Mouse (Mus musculus): Measurements from ENCODE around the gene Nlrp9c. TPM values are rescaled to one million over a fixed set of nuclear protein-coding genes. Genes with fewer than 3 reads are reported as not detected.

Nlrp9c gene
- polyA plus RNA-seq (2014; fragmentation: Illumina TruSeq; extraction: RNeasy Lipid Tissue Mini Kit (QIAGEN cat#74804); ENCODE audit: insufficient read depth, low read depth, low replicate concordance): not detected

GRCm38 (mm10) chr7:26403600-26403999, at the start of gene Nlrp9c:
Gene Nlrp9c (minus strand): TSS chr7:26403700.

GRCm38 (mm10) chr7:26434813-26435212, 31.3 kb upstream of the Nlrp9c start, which contains the start of gene Nlrp4a:
Gene Nlrp4a (plus strand): TSS chr7:26435113.

GRCm38 (mm10) chr7:26306926-26307325, 96.6 kb downstream of the Nlrp9c start, which contains the start of gene Cyp2a4:
Gene Cyp2a4 (plus strand): TSS chr7:26307169.

Other genes starting within 250 kb of the Nlrp9c start
- not detected for gene Cyp2b9, start 230.3 kb downstream of the Nlrp9c start, polyA plus RNA-seq (2014; fragmentation: Illumina TruSeq; extraction: RNeasy Lipid Tissue Mini Kit (QIAGEN cat#74804); ENCODE audit: insufficient read depth, low read depth, low replicate concordance)
- gene Vmn1r184, start 143.4 kb downstream of the Nlrp9c start, polyA plus RNA-seq (2014; fragmentation: Illumina TruSeq; extraction: RNeasy Lipid Tissue Mini Kit (QIAGEN cat#74804); ENCODE audit: insufficient read depth, low read depth, low replicate concordance): not detected
- gene Cyp2a4, start 96.5 kb downstream of the Nlrp9c start, polyA plus RNA-seq (2014; fragmentation: Illumina TruSeq; extraction: RNeasy Lipid Tissue Mini Kit (QIAGEN cat#74804); ENCODE audit: insufficient read depth, low read depth, low replicate concordance): not detected
- gene Nlrp4a, start 31.4 kb upstream of the Nlrp9c start, polyA plus RNA-seq (2014; fragmentation: Illumina TruSeq; extraction: RNeasy Lipid Tissue Mini Kit (QIAGEN cat#74804); ENCODE audit: insufficient read depth, low read depth, low replicate concordance): not detected
- not detected for gene Nlrp9a, start 131.3 kb upstream of the Nlrp9c start, polyA plus RNA-seq (2014; fragmentation: Illumina TruSeq; extraction: RNeasy Lipid Tissue Mini Kit (QIAGEN cat#74804); ENCODE audit: insufficient read depth, low read depth, low replicate concordance)
- gene Vmn1r185, start 214.8 kb upstream of the Nlrp9c start, polyA plus RNA-seq (2014; fragmentation: Illumina TruSeq; extraction: RNeasy Lipid Tissue Mini Kit (QIAGEN cat#74804); ENCODE audit: insufficient read depth, low read depth, low replicate concordance): not detected